Mouse (Mus musculus) brain, embryonic 14.5 days (tissue): ENCODE data around the gene Iqcg.

ENCODE experiments used
- CTCF ChIP-seq: fragments of 200-500 bp; IDR thresholded peaks from 2 replicates; pipeline ENCODE4 v1.5.1; 2012; ENCODE audit warnings: inconsistent platforms, mild to moderate bottlenecking, moderate library complexity, borderline replicate concordance; ENCODE audit not compliant: insufficient read depth, insufficient read length; ENCODE audit errors: extremely low read depth
- POLR2A ChIP-seq: fragments of 200-500 bp; IDR thresholded peaks from 2 replicates; pipeline ENCODE4 v1.6.1; 2012; ENCODE audit warnings: mild to moderate bottlenecking, inconsistent platforms, borderline replicate concordance; ENCODE audit not compliant: poor library complexity, insufficient read depth, insufficient read length, severe bottlenecking; ENCODE audit errors: extremely low read depth

GRCm38 (mm10) chr16:33077069-33077627 lies 21.1 kb upstream of the Iqcg start:
- TF ChIP-seq POLR2A (no peak), CTCF (no peak)
